Mouse (Mus musculus) skeletal muscle tissue, adult 2 months (tissue): Measurements from ENCODE around the gene Fgr.
A peak's percentile ranks its signal among the peaks of the same experiment; 100 is the strongest.

Experiments used
- DNase-seq: peaks from one replicate; pipeline ENCODE4 v3.0.0-alpha.2; 2012; ENCODE audit warnings: low read depth, low spot score

The Fgr gene

GRCm38 (mm10) chr4:133014896-133015709 lies 41.2 kb downstream of the Fgr start:
- no peak for DNase-seq

GRCm38 (mm10) chr4:133015710-133016651 lies 42.1 kb downstream of the Fgr start:
- DNase-seq, result peak; percentile 44

GRCm38 (mm10) chr4:133016677-133017415 lies 43.0 kb downstream of the Fgr start:
- DNase-seq, result peak; percentile 45

- DNase-seq, result no peak
Observed at GRCm38 (mm10) chr4:133017597-133018262, 43.8 kb downstream of the Fgr start.

- no peak for DNase-seq
Observed at GRCm38 (mm10) chr4:133018263-133018798, 44.4 kb downstream of the Fgr start.

GRCm38 (mm10) chr4:133020721-133021120 lies 46.8 kb downstream of the Fgr start:
- DNase-seq, result no peak

GRCm38 (mm10) chr4:133021181-133021671 lies 47.3 kb downstream of the Fgr start:
- no peak for DNase-seq

- no peak for DNase-seq
Observed at GRCm38 (mm10) chr4:133022217-133022616, 48.3 kb downstream of the Fgr start.

- no peak for DNase-seq
Observed at GRCm38 (mm10) chr4:133022954-133023635, 49.2 kb downstream of the Fgr start.

GRCm38 (mm10) chr4:133023636-133024035 lies 49.7 kb downstream of the Fgr start:
- no peak for DNase-seq

- no peak for DNase-seq
Observed at GRCm38 (mm10) chr4:133024404-133024803, 50.5 kb downstream of the Fgr start.

- peak; percentile 63 for DNase-seq
Observed at GRCm38 (mm10) chr4:133024969-133025685, 51.2 kb downstream of the Fgr start.

- DNase-seq, result no peak
Observed at GRCm38 (mm10) chr4:133026272-133026671, 52.4 kb downstream of the Fgr start.

- DNase-seq, result no peak
Observed at GRCm38 (mm10) chr4:133026826-133027375, 53.0 kb downstream of the Fgr start.

GRCm38 (mm10) chr4:133027721-133028120 lies 53.8 kb downstream of the Fgr start:
- DNase-seq, result no peak

GRCm38 (mm10) chr4:133028193-133028592 lies 54.3 kb downstream of the Fgr start:
- no peak for DNase-seq

- DNase-seq, result no peak
Observed at GRCm38 (mm10) chr4:133028875-133029274, 55.0 kb downstream of the Fgr start.

GRCm38 (mm10) chr4:133032410-133033095 lies 58.7 kb downstream of the Fgr start:
- DNase-seq, result no peak

- no peak for DNase-seq
Observed at GRCm38 (mm10) chr4:133034478-133034877, 60.6 kb downstream of the Fgr start.
